Mouse (Mus musculus) urinary bladder, postnatal 10 days (tissue): ENCODE data around the gene Lypd6.

Source experiments
- DNase-seq: peaks from one replicate; pipeline ENCODE4 v3.0.0; 2022; ENCODE audit warnings: low spot score

Lypd6 gene

GRCm38 (mm10) chr2:50066246-50066967 is at the start of gene Lypd6:
Lypd6 (plus strand) TSS chr2:50066429.
- peak; percentile 30 for DNase-seq

GRCm38 (mm10) chr2:50019477-50019876 is 46.8 kb upstream of the Lypd6 start:
- DNase-seq = no peak

GRCm38 (mm10) chr2:50025549-50025948 is 40.7 kb upstream of the Lypd6 start:
- no peak for DNase-seq

GRCm38 (mm10) chr2:50028930-50029329 is 37.3 kb upstream of the Lypd6 start:
- no peak for DNase-seq

GRCm38 (mm10) chr2:50044170-50044870 is 21.9 kb upstream of the Lypd6 start:
- DNase-seq = no peak

- no peak for DNase-seq
Measured at GRCm38 (mm10) chr2:50044871-50045470, 21.3 kb upstream of the Lypd6 start.

- no peak for DNase-seq
Measured at GRCm38 (mm10) chr2:50045841-50046240, 20.4 kb upstream of the Lypd6 start.

- no peak for DNase-seq
Measured at GRCm38 (mm10) chr2:50048442-50048841, 17.8 kb upstream of the Lypd6 start.

GRCm38 (mm10) chr2:50053893-50054292 is 12.3 kb upstream of the Lypd6 start:
- DNase-seq = no peak

GRCm38 (mm10) chr2:50065902-50066245 is 355 bp upstream of the Lypd6 start:
- DNase-seq = no peak

GRCm38 (mm10) chr2:50066968-50067315 is 713 bp downstream of the Lypd6 start:
- DNase-seq = no peak

- DNase-seq = no peak
Measured at GRCm38 (mm10) chr2:50069571-50070295, 3.5 kb downstream of the Lypd6 start.

- no peak for DNase-seq
Measured at GRCm38 (mm10) chr2:50072158-50072557, 5.9 kb downstream of the Lypd6 start.

- no peak for DNase-seq
Measured at GRCm38 (mm10) chr2:50084746-50085145, 18.5 kb downstream of the Lypd6 start.

- DNase-seq = no peak
Measured at GRCm38 (mm10) chr2:50087761-50088160, 21.5 kb downstream of the Lypd6 start.

- DNase-seq = no peak
Measured at GRCm38 (mm10) chr2:50096336-50096735, 30.1 kb downstream of the Lypd6 start.

GRCm38 (mm10) chr2:50100364-50101151 is 34.3 kb downstream of the Lypd6 start:
- DNase-seq = no peak

GRCm38 (mm10) chr2:50101152-50101450 is 34.9 kb downstream of the Lypd6 start:
- DNase-seq = no peak

- no peak for DNase-seq
Measured at GRCm38 (mm10) chr2:50103850-50104503, 37.7 kb downstream of the Lypd6 start.

GRCm38 (mm10) chr2:50105590-50105989 is 39.4 kb downstream of the Lypd6 start:
- no peak for DNase-seq

- no peak for DNase-seq
Measured at GRCm38 (mm10) chr2:50105992-50106391, 39.8 kb downstream of the Lypd6 start.

GRCm38 (mm10) chr2:50106879-50107278 is 40.6 kb downstream of the Lypd6 start:
- no peak for DNase-seq
